Mouse (Mus musculus) small intestine, adult 2 months (tissue): Measurements from ENCODE around the gene Stk24. TPM values are rescaled to one million over a fixed set of nuclear protein-coding genes. Genes with fewer than 3 reads are reported as not detected.

Source experiments
- H3K27ac ChIP-seq: fragments of 200-500 bp; 2 replicates; pipeline ENCODE4 v1.5.1; 2012; ENCODE audit warnings: low read depth, low read length, control low read depth, inconsistent platforms; ENCODE audit not compliant: insufficient read depth
- H3K27me3 ChIP-seq: fragments of 200-500 bp; 2 replicates; pipeline ENCODE4 v1.6.1; 2012; ENCODE audit warnings: mild to moderate bottlenecking, moderate library complexity, low read length, inconsistent platforms; ENCODE audit not compliant: control insufficient read depth, insufficient read depth
- H3K36me3 ChIP-seq: fragments of 200-500 bp; 2 replicates; pipeline ENCODE4 v1.6.1; 2012; ENCODE audit warnings: mild to moderate bottlenecking, low read length, control low read depth, inconsistent platforms; ENCODE audit not compliant: control insufficient read depth, insufficient read depth
- H3K4me1 ChIP-seq: fragments of 200-500 bp; 2 replicates; pipeline ENCODE4 v1.6.1; 2012; ENCODE audit warnings: low read length, inconsistent platforms, mixed read lengths; ENCODE audit not compliant: control insufficient read depth, insufficient read depth, insufficient read length
- H3K4me3 ChIP-seq: fragments of 200-500 bp; 2 replicates; pipeline ENCODE4 v1.5.1; 2012; ENCODE audit warnings: low read depth, mild to moderate bottlenecking, control low read depth, inconsistent platforms, low read length, moderate library complexity
- CTCF ChIP-seq: fragments of 200-500 bp; IDR thresholded peaks from 2 replicates; pipeline ENCODE4 v1.5.1; 2012; ENCODE audit warnings: low read depth, mild to moderate bottlenecking, control low read depth, inconsistent platforms, low read length, moderate library complexity, mixed read lengths; ENCODE audit not compliant: insufficient replicate concordance, insufficient read length; ENCODE audit errors: extremely low read depth
- POLR2A ChIP-seq: fragments of 200-500 bp; IDR thresholded peaks from 2 replicates; pipeline ENCODE4 v1.6.1; 2012; ENCODE audit warnings: low read depth, mild to moderate bottlenecking, control low read depth, inconsistent platforms, low read length, moderate library complexity
- whole genome bisulfite sequencing: fragments of 180-500 bp; shearing (Covaris S2); methylation state at CpG from one replicate; pipeline ENCODE4 v1.1.7; 2018; 5-methylcytosine and 5-hydroxymethylcytosine counted together
- polyA plus RNA-seq: library from polyadenylated mRNA; depleted of rRNA; stranded (reverse); fragments of >200 nt; gene quantifications from 2 replicates; pipeline ENCODE4 v1.2.3, GENCODE M21; 2012

Gene Stk24
- polyA plus RNA-seq, 1 experiment = 35.4 TPM

DNA sequence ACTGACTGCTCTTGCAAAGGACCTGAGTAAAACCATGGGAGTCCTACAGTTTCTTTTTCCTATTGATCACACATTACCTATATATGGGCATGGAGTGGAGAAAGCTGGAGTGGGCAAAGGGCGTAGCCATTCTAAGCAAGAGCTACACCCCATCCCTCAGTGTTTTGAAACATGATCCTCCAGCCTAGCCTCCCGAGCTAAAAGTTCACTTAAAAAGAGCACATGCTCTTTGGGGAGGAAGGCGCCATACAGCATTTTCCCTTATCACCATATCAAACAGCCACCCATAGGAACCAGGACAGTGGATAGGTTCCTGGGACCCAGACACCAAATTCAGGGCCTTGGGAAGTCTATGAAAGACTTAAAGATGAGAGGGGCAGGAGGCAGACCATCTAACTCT, 20.8 kb downstream of the Stk24 start:
- H3K4me3 ChIP-seq = no peak overlapping the region
- no peaks in the 10 kb centered on the region for H3K36me3 ChIP-seq
- H3K27me3 ChIP-seq = no peaks in the 10 kb centered on the region
- H3K4me1 ChIP-seq = peaks cover 54% of the 10 kb centered on the region
- 37% methylated on average over 3 of the region's 3 CpGs for WGBS
- no peak for TF ChIP-seq POLR2A
- TF ChIP-seq CTCF = no peak
- no peak overlapping the region; the same call in 1 of the 2 replicates for H3K27ac ChIP-seq

GRCm38 (mm10) chr14:121358327-121358726, 21.5 kb downstream of the Stk24 start:
- no peak overlapping the region for H3K4me3 ChIP-seq
- TF ChIP-seq CTCF (no peak), POLR2A (no peak)
- no peak overlapping the region for H3K27ac ChIP-seq
- WGBS = 22% methylated on average over 1 of the region's 1 CpGs
- H3K4me1 ChIP-seq = peaks cover 54% of the 10 kb centered on the region
- no peaks in the 10 kb centered on the region for H3K27me3 ChIP-seq
- H3K36me3 ChIP-seq = no peaks in the 10 kb centered on the region

DNA sequence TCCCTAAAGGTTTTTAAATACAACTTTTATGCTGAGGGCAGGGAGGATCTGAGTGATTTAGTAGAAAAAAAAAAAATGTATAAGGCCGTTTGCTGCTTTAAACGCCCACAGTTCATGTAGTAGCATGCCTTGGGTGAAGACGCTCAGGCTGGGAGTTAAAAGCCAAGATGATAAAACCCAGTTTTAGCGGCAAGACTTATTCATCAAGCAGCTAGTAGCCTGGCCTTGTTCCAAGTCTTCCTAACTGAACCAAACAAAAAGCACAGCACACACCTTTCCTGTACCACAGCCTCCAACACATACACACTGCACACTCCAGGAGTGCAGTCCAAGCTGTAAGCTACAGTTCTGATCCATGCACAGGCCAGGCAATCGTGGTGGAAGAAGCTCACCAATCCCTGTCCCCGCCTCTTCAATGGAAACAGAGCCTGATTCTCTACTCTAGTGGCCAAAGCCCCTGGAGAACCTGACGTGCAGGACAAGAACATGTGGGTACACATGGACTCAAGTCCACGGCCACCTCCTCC, 23.4 kb downstream of the Stk24 start:
- peaks cover 44% of the 10 kb centered on the region for H3K4me1 ChIP-seq
- 14% methylated on average over 8 of the region's 8 CpGs for WGBS
- no peak overlapping the region for H3K4me3 ChIP-seq
- TF ChIP-seq POLR2A (no peak), CTCF (no peak)
- H3K36me3 ChIP-seq = no peaks in the 10 kb centered on the region
- H3K27ac ChIP-seq = no peak overlapping the region
- H3K27me3 ChIP-seq = no peaks in the 10 kb centered on the region

DNA sequence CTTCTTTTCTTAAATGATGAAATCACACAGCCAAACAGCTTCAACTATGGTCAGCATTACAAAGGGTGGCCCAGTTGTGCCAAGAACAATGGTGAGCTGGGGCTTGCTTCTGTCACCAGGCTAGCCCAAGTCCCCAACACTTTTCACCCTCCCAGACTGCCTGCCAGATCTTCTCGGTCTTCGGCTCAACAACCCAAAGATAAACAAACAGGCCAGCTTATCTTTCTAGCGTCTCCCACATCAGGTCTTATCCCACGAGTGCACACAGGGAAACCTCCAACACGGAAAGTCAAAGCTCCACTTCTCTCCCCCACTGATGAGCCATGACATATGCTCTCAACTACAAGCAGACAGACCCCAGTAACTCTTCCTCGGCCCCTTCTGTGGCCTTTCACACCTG, 24.1 kb downstream of the Stk24 start:
- 17% methylated on average over 6 of the region's 6 CpGs for WGBS
- H3K4me1 ChIP-seq = peaks cover 38% of the 10 kb centered on the region
- TF ChIP-seq POLR2A = no peak
- no peak for TF ChIP-seq CTCF
- H3K27me3 ChIP-seq = no peaks in the 10 kb centered on the region
- no peaks in the 10 kb centered on the region for H3K36me3 ChIP-seq
- no peak overlapping the region for H3K4me3 ChIP-seq
- H3K27ac ChIP-seq = no peak overlapping the region

- Histone ChIP-seq H3K27me3 (no peaks in the 10 kb centered on the region), H3K27ac (no peak overlapping the region), H3K4me1 (peaks cover 21% of the 10 kb centered on the region), H3K4me3 (no peak overlapping the region), H3K36me3 (no peaks in the 10 kb centered on the region)
- WGBS = 79% methylated on average over 10 of the region's 10 CpGs
- TF ChIP-seq CTCF (no peak), POLR2A (no peak)
These were observed 26.0 kb downstream of the Stk24 start for GRCm38 (mm10) chr14:121353648-121354377.

- TF ChIP-seq CTCF (no peak), POLR2A (no peak)
- Histone ChIP-seq H3K36me3 (no peaks in the 10 kb centered on the region), H3K27ac (no peak overlapping the region), H3K4me1 (peaks cover 19% of the 10 kb centered on the region), H3K27me3 (no peaks in the 10 kb centered on the region), H3K4me3 (no peak overlapping the region)
- WGBS = 87% methylated on average over 6 of the region's 6 CpGs
These were observed 27.1 kb downstream of the Stk24 start for GRCm38 (mm10) chr14:121352744-121353143.

GRCm38 (mm10) chr14:121351737-121352136, 28.1 kb downstream of the Stk24 start:
- H3K4me3 ChIP-seq = no peak overlapping the region
- no peaks in the 10 kb centered on the region for H3K27me3 ChIP-seq
- peaks cover 22% of the 10 kb centered on the region for H3K4me1 ChIP-seq
- H3K36me3 ChIP-seq = no peaks in the 10 kb centered on the region
- 73% methylated on average over 4 of the region's 4 CpGs for WGBS
- no peak for TF ChIP-seq POLR2A
- no peak for TF ChIP-seq CTCF
- H3K27ac ChIP-seq = no peak overlapping the region
